In the genomic region with DNA sequence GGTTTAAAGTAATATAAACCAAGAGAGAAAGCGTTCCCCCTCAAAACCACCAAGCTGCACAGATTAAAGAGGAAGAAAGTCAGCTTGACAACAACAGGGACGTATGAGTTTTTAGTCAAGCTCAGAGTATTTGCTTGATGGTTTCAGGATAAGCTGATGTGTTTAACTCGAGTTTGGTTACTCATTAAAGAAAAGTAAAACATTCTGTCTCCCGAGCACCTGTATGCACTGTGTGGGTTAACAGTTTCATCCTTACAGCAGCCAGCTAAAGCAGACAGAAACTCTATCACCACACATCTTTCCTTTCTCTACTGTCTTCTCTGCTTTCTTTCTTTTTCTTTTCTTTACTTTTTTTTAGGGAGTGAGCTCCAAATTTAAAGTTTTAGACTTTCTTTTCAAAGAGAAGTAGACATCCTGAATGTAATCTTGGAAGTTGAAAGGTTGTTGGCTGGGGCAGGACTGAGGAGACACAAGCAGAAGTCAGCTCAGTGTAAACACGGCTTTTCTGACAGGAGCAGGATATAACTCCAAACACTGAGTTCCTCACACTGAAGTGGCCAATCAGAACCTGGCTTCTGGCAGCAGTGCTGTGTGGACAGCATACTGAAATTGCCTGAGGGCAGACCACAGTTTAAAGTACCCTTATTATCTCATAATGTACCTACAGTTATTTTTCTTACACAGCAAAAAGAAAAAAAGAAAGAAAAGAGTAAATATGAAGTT, we compare ENCODE assay signal across 8 mouse cellular contexts.
DNase-seq lines count a peak whose midpoint lies in the region; ATAC-seq and TF ChIP-seq lines count a peak whose summit lies in the region.

No protein-coding gene starts in this region.

- 54% methylated on average over 5 of the region's 5 CpGs for WGBS in forebrain, embryonic 15.5 days
- WGBS in forebrain, embryonic 10.5 days: 62% methylated on average over 5 of the region's 5 CpGs
- 63% methylated on average over 5 of the region's 5 CpGs for WGBS in neural tube, embryonic 11.5 days

- no peak overlapping the region for H3K4me3 ChIP-seq in forebrain, embryonic 15.5 days
- no peak overlapping the region for H3K4me3 ChIP-seq in forebrain, embryonic 10.5 days
- H3K4me3 ChIP-seq in neural tube, embryonic 11.5 days (ENCODE audit: low read depth, low read length): no peak overlapping the region
- H3K4me3 ChIP-seq in gastrocnemius, adult 2 months: no peak overlapping the region

- DNase-seq in forebrain, embryonic 10.5 days (ENCODE audit: extremely low spot score, low spot score): no peak
- DNase-seq in neural tube, embryonic 11.5 days (ENCODE audit: low spot score): peak; percentile 29
- DNase-seq in neural tube, embryonic 10.5 days (ENCODE audit: extremely low spot score, low spot score): no peak
- peak; percentile 11 for DNase-seq in kidney, postnatal 14 days
- no peak for DNase-seq in adrenal gland, postnatal 14 days
- DNase-seq in gastrocnemius, postnatal 36 days: no peak
- DNase-seq in gastrocnemius, adult 2 months: no peak

- H3K9me3 ChIP-seq in forebrain, embryonic 15.5 days: no peaks in the 10 kb centered on the region
- H3K9me3 ChIP-seq in forebrain, embryonic 10.5 days: no peaks in the 10 kb centered on the region
- H3K9me3 ChIP-seq in neural tube, embryonic 11.5 days (ENCODE audit: control insufficient read depth, low read length): no peaks in the 10 kb centered on the region

- H3K27ac ChIP-seq in forebrain, embryonic 15.5 days (replicated peaks): no peak overlapping the region
- H3K27ac ChIP-seq in forebrain, embryonic 10.5 days: no peak overlapping the region
- no peak overlapping the region for H3K27ac ChIP-seq in neural tube, embryonic 11.5 days (ENCODE audit: low read depth, low read length)
- no peak overlapping the region; the same call in 1 of the 2 replicates for H3K27ac ChIP-seq in gastrocnemius, adult 2 months

- TF ChIP-seq CTCF in gastrocnemius, adult 2 months (IDR thresholded peaks at IDR 0.05): no peak

- H3K27me3 ChIP-seq in forebrain, embryonic 15.5 days: no peaks in the 10 kb centered on the region
- H3K27me3 ChIP-seq in forebrain, embryonic 10.5 days (ENCODE audit: poor library complexity, severe bottlenecking): peaks cover 38% of the 10 kb centered on the region
- no peaks in the 10 kb centered on the region for H3K27me3 ChIP-seq in neural tube, embryonic 11.5 days (ENCODE audit: control insufficient read depth, insufficient read depth, low read length)

- no peaks in the 10 kb centered on the region for H3K36me3 ChIP-seq in forebrain, embryonic 15.5 days
- H3K36me3 ChIP-seq in forebrain, embryonic 10.5 days (replicated peaks): no peaks in the 10 kb centered on the region
- H3K36me3 ChIP-seq in neural tube, embryonic 11.5 days (ENCODE audit: control insufficient read depth, insufficient read depth, low read length): no peaks in the 10 kb centered on the region

- H3K4me1 ChIP-seq in forebrain, embryonic 15.5 days: peaks cover 19% of the 10 kb centered on the region
- peaks cover 20% of the 10 kb centered on the region for H3K4me1 ChIP-seq in forebrain, embryonic 10.5 days
- no peaks in the 10 kb centered on the region for H3K4me1 ChIP-seq in neural tube, embryonic 11.5 days (ENCODE audit: control insufficient read depth, insufficient read depth, low read length)

- ATAC-seq in forebrain, embryonic 15.5 days (replicated peaks): no peak
- ATAC-seq in neural tube, embryonic 11.5 days (ENCODE audit: insufficient read depth, low FRiP score, low TSS enrichment): peak; percentile 46; the same call in 1 of the 2 replicates

- peak overlapping the region; percentile 93 for H3K4me2 ChIP-seq in forebrain, embryonic 15.5 days (replicated peaks)
- H3K4me2 ChIP-seq in neural tube, embryonic 11.5 days (ENCODE audit: low read depth): no peak overlapping the region

- no peak overlapping the region for H3K9ac ChIP-seq in forebrain, embryonic 15.5 days (replicated peaks)
- no peak overlapping the region for H3K9ac ChIP-seq in neural tube, embryonic 11.5 days (ENCODE audit: low read length)

- intact Hi-C loops in gastrocnemius, postnatal 36 days (cut with DNase I): no loop called here
- intact Hi-C loops in gastrocnemius, adult 2 months (cut with DNase I): loop anchor here (10.0 kb wide), 1 partner anchor 83 kb away; no protein-coding TSS in a partner anchor

Comparison
In these comparisons a context has a peak if more than half of its experiments do, and no peak if none do; other contexts are left out.
1. DNase-seq: peak in neural tube, embryonic 11.5 days (single experiment) and kidney, postnatal 14 days (single experiment); none in forebrain, embryonic 10.5 days (single experiment), neural tube, embryonic 10.5 days (single experiment), adrenal gland, postnatal 14 days (single experiment), gastrocnemius, postnatal 36 days (0 of 2) and gastrocnemius, adult 2 months (single experiment).